Comparison of ENCODE assay signal across 20 mouse cellular contexts in genomic region chr5:92110818-92111355, GRCm38 (mm10). TPM values are rescaled to one million over a fixed set of nuclear protein-coding genes. Genes with fewer than 3 reads are reported as not detected.
A peak's percentile ranks its signal among the peaks of the same experiment; 100 is the strongest.
DNase-seq lines count a peak whose midpoint lies in the region; TF ChIP-seq lines count a peak whose summit lies in the region.
"Had no signal": no experiment of that assay in that cellular context is flagged by ENCODE, and none has a peak within 500 bp of the region (broad histone marks: within the 10 kb centered on the region; RNA-seq: fewer than 3 reads in every experiment).

No protein-coding gene starts in this region.

- DNase-seq in kidney, adult 18-20 months, result peak; percentile 23
- DNase-seq in kidney, postnatal 4 days, result no peak
- peak; percentile 27 for DNase-seq in lung, postnatal 36 days
- no peak for DNase-seq in lung, postnatal 25 days (ENCODE audit: low spot score)
- peak; percentile 28 for DNase-seq in NIH3T3 (ENCODE audit: low read depth)
- DNase-seq in thymus, postnatal 4 days, result no peak
- DNase-seq: cerebellum, adult 18-20 months; cerebellum, postnatal 25 days; embryo, embryonic 11 days; heart, postnatal 10 days; layer of hippocampus, adult 9-11 months; left cerebral cortex, postnatal 4 days; liver, embryonic 13.5 days had no signal

- no peak for TF ChIP-seq EP300 in ES-Bruce4 (IDR thresholded peaks at IDR 0.05; ENCODE audit: insufficient read depth, low read depth, low read length)

- H3K27ac ChIP-seq in ES-Bruce4 (ENCODE audit: insufficient read depth, low read length), result peak overlapping the region; percentile 87
- H3K27ac ChIP-seq: forebrain, embryonic 15.5 days; hindbrain, embryonic 12.5 days; left cerebral cortex, adult 2 months; liver, embryonic 13.5 days; lung, embryonic 15.5 days; midbrain, embryonic 13.5 days; neural tube, embryonic 12.5 days had no signal

- no peaks in the 10 kb centered on the region for H3K4me1 ChIP-seq in ES-Bruce4 (ENCODE audit: control insufficient read depth, insufficient read depth, low read length)
- H3K4me1 ChIP-seq: lung, embryonic 15.5 days had no signal

- no peaks in the 10 kb centered on the region for H3K36me3 ChIP-seq in ES-Bruce4 (ENCODE audit: control insufficient read depth, insufficient read depth, low read length, poor library complexity, severe bottlenecking)
- H3K36me3 ChIP-seq: forebrain, embryonic 15.5 days; hindbrain, embryonic 12.5 days; liver, embryonic 13.5 days; lung, embryonic 15.5 days; midbrain, embryonic 13.5 days; neural tube, embryonic 12.5 days had no signal

- no peaks in the 10 kb centered on the region for H3K9me3 ChIP-seq in ES-Bruce4 (replicated peaks; ENCODE audit: control insufficient read depth, insufficient read depth, low read length, poor library complexity, severe bottlenecking)
- H3K9me3 ChIP-seq: forebrain, embryonic 15.5 days; hindbrain, embryonic 12.5 days; liver, embryonic 13.5 days; lung, embryonic 15.5 days; midbrain, embryonic 13.5 days; neural tube, embryonic 12.5 days had no signal

- H3K9ac ChIP-seq in ES-Bruce4 (ENCODE audit: low read depth, poor library complexity, severe bottlenecking), result peak overlapping the region; percentile 49; the same call in 1 of the 2 replicates
- H3K9ac ChIP-seq: forebrain, embryonic 15.5 days; hindbrain, embryonic 12.5 days; liver, embryonic 13.5 days; lung, embryonic 15.5 days; midbrain, embryonic 13.5 days; neural tube, embryonic 12.5 days had no signal

- no peaks in the 10 kb centered on the region for H3K27me3 ChIP-seq in ES-Bruce4 (ENCODE audit: control insufficient read depth, insufficient read depth, low read length, poor library complexity, severe bottlenecking)

- peak overlapping the region; percentile 6; the same call in 1 of the 2 replicates for H3K4me3 ChIP-seq in ES-Bruce4 (ENCODE audit: low read depth, low read length)
- H3K4me3 ChIP-seq: forebrain, embryonic 15.5 days; hindbrain, embryonic 12.5 days; left cerebral cortex, adult 2 months; liver, embryonic 13.5 days; lung, embryonic 15.5 days; midbrain, embryonic 13.5 days; neural tube, embryonic 12.5 days had no signal

- no peak for TF ChIP-seq CTCF in ES-Bruce4 (IDR thresholded peaks at IDR 0.05; ENCODE audit: low read depth, low read length)

- no peak for TF ChIP-seq POLR2A in ES-Bruce4 (IDR thresholded peaks at IDR 0.05; ENCODE audit: insufficient read depth, low read length)

RNA-seq across cellular contexts. Expression of gene Uso1, which starts 26.9 kb away (rescaled TPM):
- polyA plus RNA-seq in ES-Bruce4 (2011; ENCODE audit: insufficient read depth, insufficient read length, low read depth, missing spikeins), result 66.0 and 72.8 TPM in 2 replicates

RNA-seq across cellular contexts. Expression of gene G3bp2, which starts 27.4 kb away (rescaled TPM):
- polyA plus RNA-seq in ES-Bruce4 (2011; ENCODE audit: insufficient read depth, insufficient read length, low read depth, missing spikeins), result 203 and 213 TPM in 2 replicates

Comparison
In these comparisons a context has a peak if more than half of its experiments do, and no peak if none do; other contexts are left out.
1. DNase-seq: peak in kidney, adult 18-20 months (single experiment), lung, postnatal 36 days (single experiment) and NIH3T3 (single experiment); none in kidney, postnatal 4 days (0 of 2), lung, postnatal 25 days (single experiment) and thymus, postnatal 4 days (single experiment).